Mouse (Mus musculus): ENCODE data around the gene Dhx32.
A peak's percentile ranks its signal among the peaks of the same experiment; 100 is the strongest.

GRCm38 (mm10) chr7:133823751-133824150 lies 41.2 kb upstream of the Dhx32 start:
- TF ChIP-seq CTCF (IDR thresholded peaks at IDR 0.05) (peak; percentile 16; the same call in 1 of the 2 replicates), EP300 (IDR thresholded peaks at IDR 0.05) (no peak)
